Comparison of ENCODE assay signal across 9 mouse cellular contexts in the genomic region with DNA sequence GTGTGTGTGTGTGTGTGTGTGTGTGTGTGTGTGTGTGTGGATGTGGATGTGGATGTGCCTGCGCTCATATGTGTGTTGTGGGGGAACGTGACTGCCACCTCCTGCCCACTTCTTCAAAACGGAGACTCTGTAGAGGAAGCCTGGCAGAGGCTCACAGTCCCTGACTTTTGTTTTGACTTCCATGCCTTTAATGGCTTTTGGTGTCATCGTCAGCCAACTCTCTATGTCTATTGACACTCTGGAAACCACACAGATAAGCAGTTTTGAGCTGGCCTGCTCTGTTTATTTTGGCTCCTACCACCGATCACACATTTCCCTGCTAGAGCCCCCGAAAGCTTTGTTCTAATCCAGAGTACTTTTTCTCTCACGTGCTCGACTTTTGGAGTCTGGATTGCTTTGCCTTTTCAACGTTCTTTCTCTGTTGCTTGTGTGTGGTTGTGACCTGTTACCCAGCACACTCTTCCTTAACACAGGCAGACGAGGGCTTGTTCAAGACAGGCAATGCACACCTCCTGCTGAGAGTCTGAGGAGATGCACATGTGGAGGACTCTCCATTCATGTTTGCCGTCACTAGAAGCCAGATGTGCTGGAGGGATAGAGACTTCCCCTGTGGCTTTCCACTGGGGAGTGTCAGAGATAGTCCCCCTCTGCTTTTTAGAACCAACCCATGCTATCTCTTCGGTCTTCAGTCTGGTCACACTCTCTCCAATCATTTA.
A peak's percentile ranks its signal among the peaks of the same experiment; 100 is the strongest.
DNase-seq lines count a peak whose midpoint lies in the region; ATAC-seq and TF ChIP-seq lines count a peak whose summit lies in the region.
"Had no signal": no experiment of that assay in that cellular context is flagged by ENCODE, and none has a peak within 500 bp of the region (broad histone marks: within the 10 kb centered on the region; RNA-seq: fewer than 3 reads in every experiment).

No protein-coding gene starts in this region.

- no peak for TF ChIP-seq POLR2A in liver, adult 2 months (IDR thresholded peaks at IDR 0.05; ENCODE audit: extremely low read depth, insufficient read depth, low read length)

- DNase-seq in gastrocnemius, adult 18-20 months (ENCODE audit: low spot score): peak; percentile 4
- DNase-seq in gastrocnemius, postnatal 10 days: no peak
- peak; percentile 14 for DNase-seq in adipocyte (ENCODE audit: low spot score)
- peak; percentile 50 for DNase-seq in heart, postnatal 25 days (ENCODE audit: low spot score)
- peak; percentile 99 for DNase-seq in liver, adult 2 months (ENCODE audit: extremely low read depth, low read depth, low spot score)
- DNase-seq in naive thymus-derived CD4-positive, alpha-beta T cell, adult 2 months (ENCODE audit: low read depth): peak; percentile 86
- DNase-seq in right cerebral cortex, adult 2 months (ENCODE audit: low spot score in 2 of 2): no peak

- no peaks in the 10 kb centered on the region for H3K79me2 ChIP-seq in liver, adult 2 months (ENCODE audit: control insufficient read depth, insufficient read depth, low read length)

- H3K27me3 ChIP-seq in liver, adult 2 months (ENCODE audit: control insufficient read depth, insufficient read depth, low read length): no peaks in the 10 kb centered on the region
- H3K27me3 ChIP-seq: Patski had no signal

- peak; percentile 70 for TF ChIP-seq CTCF in liver, adult 2 months (IDR thresholded peaks at IDR 0.05; ENCODE audit: low read depth, low read length)

- peak overlapping the region; percentile 61 for H3K27ac ChIP-seq in liver, adult 2 months (replicated peaks; ENCODE audit: insufficient read depth, low read depth, low read length)

- ATAC-seq in frontal cortex, adult (ENCODE audit: low TSS enrichment): no peak
- ATAC-seq: Patski had no signal

- peak overlapping the region; percentile 57 for H3K9ac ChIP-seq in liver, adult 2 months (ENCODE audit: low read depth, low read length)

- 5% methylated on average over 12 of the region's 12 CpGs for WGBS in liver, adult 2 months

- intact Hi-C loops in heart, postnatal 25 days (cut with DNase I): loop anchor here (2.0 to 5.0 kb wide), 2 partner anchors 81 to 131 kb away; no protein-coding TSS in a partner anchor

- H3K4me1 ChIP-seq in liver, adult 2 months (ENCODE audit: control insufficient read depth, insufficient read depth, low read length): peaks cover 7% of the 10 kb centered on the region; the same call in 1 of the 2 replicates

- H3K36me3 ChIP-seq in liver, adult 2 months (ENCODE audit: control insufficient read depth, insufficient read depth, low read length): no peaks in the 10 kb centered on the region

- no peak overlapping the region for H3K4me3 ChIP-seq in liver, adult 2 months (ENCODE audit: insufficient read depth, low read depth, low read length)

Comparison
In these comparisons a context has a peak if more than half of its experiments do, and no peak if none do; other contexts are left out.
1. DNase-seq: peak in gastrocnemius, adult 18-20 months (single experiment), adipocyte (single experiment), heart, postnatal 25 days (single experiment), liver, adult 2 months (single experiment) and naive thymus-derived CD4-positive, alpha-beta T cell, adult 2 months (single experiment); none in gastrocnemius, postnatal 10 days (single experiment) and right cerebral cortex, adult 2 months (0 of 2).